Mouse (Mus musculus) liver, embryonic 11.5 days (tissue): Measurements from ENCODE around the gene Unc45a. TPM values are rescaled to one million over a fixed set of nuclear protein-coding genes. Genes with fewer than 3 reads are reported as not detected.

ENCODE experiments used
- ATAC-seq: fragments of 200-750 bp; cut with Nextera tagmentation; replicated peaks from 2 replicates; pipeline ENCODE4 v1.8.0; 2017; ENCODE audit warnings: moderate number of reproducible peaks, mild to moderate bottlenecking, moderate TSS enrichment, moderate library complexity; ENCODE audit not compliant: low FRiP score
- DNase-seq: peaks from one replicate; pipeline ENCODE4 v3.0.0-alpha.2; 2017; ENCODE audit warnings: low spot score
- H3K27ac ChIP-seq: fragments of 300-500 bp; sonication (generic); 2 replicates; pipeline ENCODE4 v1.5.1; 2014; ENCODE audit warnings: mild to moderate bottlenecking, low read depth, low read length, control low read depth
- H3K27me3 ChIP-seq: fragments of 300-500 bp; sonication (generic); replicated peaks from 2 replicates; pipeline ENCODE4 v1.6.1; 2014; ENCODE audit warnings: low read length, mixed read lengths; ENCODE audit not compliant: control insufficient read depth, insufficient read depth
- H3K36me3 ChIP-seq: fragments of 300-500 bp; sonication (generic); 2 replicates; pipeline ENCODE4 v1.6.1; 2014; ENCODE audit warnings: mild to moderate bottlenecking, low read length, moderate library complexity, mixed read lengths; ENCODE audit not compliant: control insufficient read depth, insufficient read depth
- H3K4me1 ChIP-seq: fragments of 300-500 bp; sonication (generic); replicated peaks from 2 replicates; pipeline ENCODE4 v1.6.1; 2014; ENCODE audit warnings: low read length, mixed read lengths; ENCODE audit not compliant: control insufficient read depth, insufficient read depth
- H3K4me2 ChIP-seq: fragments of 300-500 bp; sonication (generic); 2 replicates; pipeline ENCODE4 v1.6.1; 2014; ENCODE audit warnings: mild to moderate bottlenecking, control low read depth, moderate library complexity
- H3K4me3 ChIP-seq: fragments of 300-500 bp; sonication (generic); 2 replicates; pipeline ENCODE4 v1.5.1; 2014; ENCODE audit warnings: low read depth, low read length, control low read depth
- H3K9ac ChIP-seq: fragments of 300-500 bp; sonication (generic); 2 replicates; pipeline ENCODE4 v1.6.1; 2014; ENCODE audit warnings: low read depth, low read length, control low read depth
- H3K9me3 ChIP-seq: fragments of 300-500 bp; sonication (generic); 2 replicates; pipeline ENCODE4 v1.6.1; 2016; ENCODE audit warnings: low read length, inconsistent platforms, mixed read lengths; ENCODE audit not compliant: control insufficient read depth
- WGBS: fragments of 180-500 bp; shearing (Covaris S2); extraction: QIAGEN DNeasy Blood & Tissue Kit; methylation state at CpG from one replicate; pipeline ENCODE4 v1.1.7; 2014; 5-methylcytosine and 5-hydroxymethylcytosine counted together
- polyA plus RNA-seq: library from polyadenylated mRNA; unstranded; fragments of >200 nt; fragmentation: Nextera tagmentation; extraction: Ambion mirVana; gene quantifications from 2 replicates; pipeline ENCODE4 v1.2.1, GENCODE M21; 2014

Unc45a gene
- 23.7 and 24.0 TPM in 2 replicates for polyA plus RNA-seq

DNA sequence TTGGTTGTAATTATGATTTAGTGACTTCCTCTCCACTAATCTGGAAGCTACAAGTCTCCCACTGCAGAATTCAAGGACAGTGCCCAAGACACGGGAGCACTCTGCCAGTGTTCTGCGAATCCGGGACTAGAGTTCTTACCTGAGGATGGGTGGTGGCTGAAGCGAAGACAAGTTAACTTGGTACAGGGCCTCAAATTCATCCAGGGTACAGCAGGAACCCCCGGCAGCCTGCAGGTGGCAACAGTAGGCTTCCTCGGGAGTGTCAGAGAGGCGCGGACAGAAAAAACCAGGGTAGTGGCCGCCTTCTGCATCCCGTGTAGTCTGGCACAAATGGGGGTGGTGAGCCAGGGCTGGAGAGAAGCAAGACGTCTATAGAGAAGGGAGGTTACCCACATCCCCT lies at the start of gene Unc45a:
TSS of gene Unc45a (minus strand) at position 213 of the 400 bp plus-strand sequence.
- ATAC-seq (peak; percentile 67), DNase-seq (peak; percentile 74)
- WGBS: 3% methylated on average over 11 of the region's 11 CpGs
- H3K36me3 ChIP-seq: peaks cover 6% of the 10 kb centered on the region
- peak within 1 kb of the TSS; percentile 69 for H3K4me3 ChIP-seq
- peaks cover 24% of the 10 kb centered on the region for H3K4me1 ChIP-seq
- H3K9me3 ChIP-seq: no peaks in the 10 kb centered on the region
- peak within 1 kb of the TSS; percentile 79 for H3K9ac ChIP-seq
- H3K27me3 ChIP-seq: no peaks in the 10 kb centered on the region
- H3K4me2 ChIP-seq: peak within 1 kb of the TSS; percentile 84
- peak within 1 kb of the TSS; percentile 68 for H3K27ac ChIP-seq

DNA sequence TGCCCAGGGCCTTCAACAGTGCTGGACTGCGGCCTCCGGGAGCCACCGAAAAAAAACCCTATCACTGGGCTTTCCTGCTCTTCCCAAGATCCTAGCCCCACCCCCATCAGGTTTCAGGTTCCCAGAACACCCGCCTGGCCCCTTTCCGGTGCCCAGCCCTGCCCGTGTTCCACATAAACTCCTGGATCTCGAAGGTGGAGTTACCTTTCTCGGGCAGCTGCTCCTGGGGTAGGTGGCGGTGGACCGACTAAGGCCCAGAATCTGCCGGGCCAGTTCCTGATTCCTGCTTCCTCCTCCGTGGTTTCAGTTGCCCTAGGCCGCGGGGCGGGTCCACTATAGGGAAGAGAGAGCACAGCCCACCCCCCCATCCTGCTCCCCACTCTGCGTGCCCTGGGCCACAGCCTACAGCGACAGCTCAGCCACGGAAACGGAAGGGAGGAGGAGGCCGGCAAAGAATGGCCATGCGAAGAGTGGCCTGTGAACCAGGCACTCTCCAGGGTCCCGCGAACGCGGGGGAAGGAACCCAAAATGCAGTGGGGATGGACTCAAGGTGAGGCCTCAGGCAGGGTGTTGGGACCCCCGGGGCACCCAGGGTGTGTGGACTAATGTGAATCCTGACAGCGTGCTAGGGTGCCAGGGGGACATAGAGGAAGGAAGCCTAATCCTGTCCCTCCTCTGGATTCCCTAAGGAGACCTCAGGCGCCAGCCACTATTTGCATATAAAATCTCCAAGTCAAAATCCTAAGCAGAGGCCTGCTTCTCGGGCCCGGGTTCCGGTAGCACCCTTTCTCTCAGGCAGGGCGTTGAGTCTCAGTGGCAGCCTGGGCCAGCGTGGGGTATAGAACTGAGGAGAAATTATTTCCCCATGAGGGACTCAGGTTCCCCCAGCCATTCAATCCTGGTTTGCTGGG lies 47.1 kb upstream of the Unc45a start, which contains the start of gene Fes:
TSS of gene Fes (minus strand) at position 314 of the 911 bp plus-strand sequence.
- Histone ChIP-seq H3K9me3 (no peaks in the 10 kb centered on the region), H3K4me1 (peaks cover 19% of the 10 kb centered on the region), H3K27me3 (peaks cover 13% of the 10 kb centered on the region), H3K36me3 (peaks cover 15% of the 10 kb centered on the region), H3K4me2 (peak within 1 kb of the TSS; percentile 50), H3K4me3 (peak within 1 kb of the TSS; percentile 42), H3K9ac (peak within 1 kb of the TSS; percentile 55), H3K27ac (peak within 1 kb of the TSS; percentile 47)
- ATAC-seq (0 out of 2 replicates have a peak, but pooled peaks have one; percentile 24), DNase-seq (peak; percentile 60)
- 10% methylated on average over 33 of the region's 33 CpGs for WGBS

DNA sequence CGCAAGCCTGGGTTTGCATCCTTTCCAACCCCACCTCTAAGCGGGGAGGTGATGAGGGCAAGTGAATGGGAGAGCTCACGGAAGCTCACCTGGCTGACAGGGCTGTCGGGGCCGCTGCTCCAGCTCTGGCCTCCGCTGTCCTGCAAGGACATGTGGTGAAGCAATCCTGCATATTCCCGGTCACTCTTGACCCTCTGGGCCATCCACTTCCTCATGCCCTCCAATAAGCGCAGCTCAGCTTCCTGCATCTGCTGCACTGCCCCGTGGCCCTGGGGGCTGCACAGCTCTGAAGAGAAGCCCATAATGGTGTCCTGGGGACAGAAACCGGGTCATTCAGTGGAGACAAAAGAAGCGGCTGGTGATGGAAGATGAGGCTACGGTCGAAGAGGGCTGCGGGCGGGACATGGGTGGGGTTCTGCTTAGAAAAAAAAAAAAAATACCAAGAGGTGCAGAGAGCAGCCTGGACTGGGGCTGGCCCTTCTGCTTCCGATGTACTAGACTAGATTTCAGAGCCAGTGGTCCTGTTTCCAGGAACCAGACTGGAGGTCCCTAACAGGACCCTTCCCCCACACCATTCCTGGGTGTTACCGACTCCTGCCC lies 46.3 kb upstream of the Unc45a start:
- H3K27ac ChIP-seq: peak overlapping the region; percentile 47
- no peaks in the 10 kb centered on the region for H3K9me3 ChIP-seq
- H3K4me1 ChIP-seq: peaks cover 19% of the 10 kb centered on the region
- ATAC-seq (no peak), DNase-seq (no peak)
- peak overlapping the region; percentile 42 for H3K4me3 ChIP-seq
- WGBS: 17% methylated on average over 17 of the region's 17 CpGs
- H3K27me3 ChIP-seq: peaks cover 13% of the 10 kb centered on the region
- peak overlapping the region; percentile 55 for H3K9ac ChIP-seq
- peaks cover 11% of the 10 kb centered on the region for H3K36me3 ChIP-seq
- H3K4me2 ChIP-seq: peak overlapping the region; percentile 50

DNA sequence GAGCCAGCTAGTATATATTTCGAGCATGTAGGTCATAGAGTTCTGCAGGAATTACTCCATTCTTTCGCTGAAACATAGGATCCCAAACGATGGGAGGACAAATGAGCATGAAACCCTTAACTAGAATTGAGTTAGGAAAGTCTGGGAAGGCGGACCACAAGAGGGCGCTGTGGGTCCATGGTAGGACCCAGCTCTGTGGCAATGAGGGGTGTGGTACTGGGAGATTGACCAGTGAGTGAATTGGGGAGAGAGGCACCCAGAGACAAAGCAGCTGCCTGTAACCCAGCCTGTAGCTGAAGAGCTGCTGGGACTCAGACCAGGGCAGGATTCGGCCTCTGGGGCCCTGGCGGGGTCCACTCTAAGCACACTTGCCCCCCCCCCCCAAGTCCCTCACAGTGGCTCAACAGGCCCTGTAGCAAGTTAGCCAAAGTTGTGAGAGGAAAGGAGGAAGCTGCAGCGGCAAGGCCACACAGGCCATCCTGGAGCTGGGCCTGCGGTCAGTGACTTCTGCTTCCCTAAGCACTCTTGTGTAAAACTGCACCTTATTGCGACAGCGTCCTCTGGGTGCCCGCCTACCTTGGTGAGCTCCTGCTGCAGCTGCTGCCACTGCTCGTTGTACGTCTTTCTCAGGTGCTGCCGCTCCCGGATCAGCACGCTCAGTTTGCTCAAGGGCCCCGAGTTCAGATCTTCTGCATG lies 45.6 kb upstream of the Unc45a start:
- Histone ChIP-seq H3K4me3 (peak overlapping the region; percentile 42), H3K27me3 (peaks cover 13% of the 10 kb centered on the region), H3K4me1 (peaks cover 19% of the 10 kb centered on the region), H3K9me3 (no peaks in the 10 kb centered on the region), H3K4me2 (peak overlapping the region; percentile 50), H3K27ac (peak overlapping the region; percentile 47), H3K36me3 (peaks cover 4% of the 10 kb centered on the region), H3K9ac (peak overlapping the region; percentile 22; the same call in 1 of the 2 replicates)
- WGBS: 24% methylated on average over 18 of the region's 18 CpGs
- ATAC-seq (peak; percentile 54; the same call in 1 of the 2 replicates), DNase-seq (peak; percentile 85)

DNA sequence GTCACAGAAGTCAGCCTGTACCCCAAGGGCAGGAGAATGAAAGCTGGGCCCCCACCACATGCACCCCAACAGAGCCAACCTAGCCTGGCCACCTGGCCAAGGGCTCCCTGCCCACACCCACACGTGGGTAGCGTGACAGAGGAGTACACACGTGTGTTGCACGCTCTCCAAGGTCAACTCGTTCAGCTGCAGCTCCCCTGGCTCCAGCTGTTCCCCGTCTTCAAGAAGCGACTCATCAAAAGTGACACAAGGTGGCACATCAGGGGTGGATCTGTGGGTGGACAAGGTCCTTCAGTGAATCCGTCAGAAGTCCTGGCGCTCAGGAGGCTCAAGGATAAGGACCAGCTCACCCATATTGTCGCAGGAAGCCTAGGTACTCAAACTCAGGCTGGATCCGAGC lies 42.1 kb upstream of the Unc45a start:
- DNase-seq (no peak), ATAC-seq (no peak)
- no peak overlapping the region for H3K9ac ChIP-seq
- no peak overlapping the region for H3K4me3 ChIP-seq
- no peaks in the 10 kb centered on the region for H3K9me3 ChIP-seq
- 79% methylated on average over 11 of the region's 11 CpGs for WGBS
- peaks cover 8% of the 10 kb centered on the region for H3K27me3 ChIP-seq
- H3K36me3 ChIP-seq: 0 out of 2 replicates have a peak, but pooled peaks cover 3% of the 10 kb centered on the region
- H3K4me1 ChIP-seq: peaks cover 15% of the 10 kb centered on the region
- no peak overlapping the region for H3K27ac ChIP-seq
- H3K4me2 ChIP-seq: no peak overlapping the region

DNA sequence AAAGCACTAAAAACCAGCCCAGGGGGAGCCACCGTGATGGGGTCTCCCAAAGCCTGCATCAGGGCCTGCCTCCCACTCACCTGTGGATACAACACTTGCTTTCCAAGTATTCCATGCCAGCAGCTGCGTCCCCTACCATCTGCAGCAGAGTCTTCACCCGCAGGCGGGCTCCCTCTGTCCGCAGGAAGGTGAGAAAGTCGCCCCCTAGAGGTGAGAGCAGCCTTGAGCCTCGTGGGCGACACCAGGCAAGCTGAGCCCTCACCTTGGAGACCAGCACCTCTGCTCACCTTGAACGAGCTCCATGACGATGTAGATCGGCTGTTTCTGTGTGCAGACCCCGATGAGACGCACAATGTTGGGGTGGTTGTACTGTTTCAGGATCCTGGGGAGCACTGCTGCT lies 38.7 kb upstream of the Unc45a start:
- H3K27me3 ChIP-seq: no peaks in the 10 kb centered on the region
- H3K36me3 ChIP-seq: 0 out of 2 replicates have a peak, but pooled peaks cover 3% of the 10 kb centered on the region
- ATAC-seq: no peak
- H3K9ac ChIP-seq: no peak overlapping the region
- peaks cover 2% of the 10 kb centered on the region for H3K4me1 ChIP-seq
- no peak for DNase-seq
- H3K4me3 ChIP-seq: no peak overlapping the region
- H3K4me2 ChIP-seq: no peak overlapping the region
- no peaks in the 10 kb centered on the region for H3K9me3 ChIP-seq
- 64% methylated on average over 13 of the region's 13 CpGs for WGBS
- H3K27ac ChIP-seq: no peak overlapping the region

DNA sequence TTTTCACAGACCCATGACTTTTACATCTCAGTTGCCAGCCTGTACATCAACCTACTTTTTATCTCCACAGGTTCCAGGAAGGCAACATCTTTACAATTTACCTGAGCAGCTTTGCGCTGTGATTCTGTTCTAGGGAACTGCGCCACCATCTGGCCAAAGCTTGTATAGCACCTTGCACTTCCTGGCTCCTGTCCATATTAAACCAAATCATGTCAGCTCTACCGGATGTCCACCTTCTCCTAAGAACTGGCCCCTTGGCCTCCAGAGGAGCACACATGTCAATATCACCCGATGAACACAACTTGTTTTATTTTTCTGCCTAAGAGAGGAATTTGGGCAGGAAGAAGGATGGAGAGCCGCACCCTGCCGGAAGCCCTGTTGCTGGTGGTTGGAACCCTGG lies 36.7 kb upstream of the Unc45a start:
- Histone ChIP-seq H3K4me2 (no peak overlapping the region), H3K4me1 (peaks cover 2% of the 10 kb centered on the region), H3K9me3 (no peaks in the 10 kb centered on the region), H3K4me3 (no peak overlapping the region), H3K27me3 (no peaks in the 10 kb centered on the region), H3K27ac (no peak overlapping the region), H3K36me3 (0 out of 2 replicates have a peak, but pooled peaks cover 3% of the 10 kb centered on the region), H3K9ac (no peak overlapping the region)
- peak; percentile 68 for DNase-seq
- no peak for ATAC-seq
- 42% methylated on average over 6 of the region's 6 CpGs for WGBS

DNA sequence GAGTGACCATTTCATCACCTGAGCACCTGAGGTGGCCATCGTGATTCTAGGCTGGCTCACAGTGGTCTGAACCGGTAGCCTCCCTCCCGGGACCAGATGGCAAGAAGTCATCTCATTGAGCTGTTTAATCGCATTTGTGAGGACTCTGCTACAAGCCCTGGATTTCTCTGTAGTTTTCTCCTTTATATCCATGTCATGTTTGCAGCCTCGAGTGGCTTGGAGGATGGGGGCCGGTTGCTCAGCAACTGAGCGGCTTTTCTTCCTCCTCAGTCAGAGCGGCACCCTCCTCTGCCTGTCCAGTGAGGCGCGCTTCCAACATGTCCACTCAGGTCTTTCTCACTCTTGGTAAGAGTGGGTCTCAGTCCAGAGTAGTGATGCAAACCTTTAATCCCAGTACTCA lies 35.4 kb upstream of the Unc45a start:
- no peaks in the 10 kb centered on the region for H3K27me3 ChIP-seq
- ATAC-seq (no peak), DNase-seq (no peak)
- peaks cover 9% of the 10 kb centered on the region for H3K4me1 ChIP-seq
- no peak overlapping the region for H3K4me3 ChIP-seq
- 83% methylated on average over 10 of the region's 10 CpGs for WGBS
- no peaks in the 10 kb centered on the region for H3K9me3 ChIP-seq
- H3K36me3 ChIP-seq: 0 out of 2 replicates have a peak, but pooled peaks cover 3% of the 10 kb centered on the region
- no peak overlapping the region for H3K4me2 ChIP-seq
- no peak overlapping the region for H3K27ac ChIP-seq
- no peak overlapping the region for H3K9ac ChIP-seq
